Mouse (Mus musculus): ENCODE data around the gene Gm8094. TPM values are rescaled to one million over a fixed set of nuclear protein-coding genes. Genes with fewer than 3 reads are reported as not detected.

Gm8094 gene
- polyA plus RNA-seq, 1 experiment from 2014 or later, result not detected

Other genes starting within 250 kb of the Gm8094 start
- gene Gm21977, start 223.2 kb downstream of the Gm8094 start, polyA plus RNA-seq (2015; fragmentation: Nextera tagmentation; extraction: Ambion mirVana), result not detected in 2 replicates
- not detected in 2 replicates for gene Gm8082, start 83.0 kb downstream of the Gm8094 start, polyA plus RNA-seq (2015; fragmentation: Nextera tagmentation; extraction: Ambion mirVana)
- not detected in 2 replicates for gene Gm10376, start 61.0 kb downstream of the Gm8094 start, polyA plus RNA-seq (2015; fragmentation: Nextera tagmentation; extraction: Ambion mirVana)
- not detected in 2 replicates for gene Gm8104, start 24.0 kb upstream of the Gm8094 start, polyA plus RNA-seq (2015; fragmentation: Nextera tagmentation; extraction: Ambion mirVana)
- gene Gm7233, start 103.2 kb upstream of the Gm8094 start, polyA plus RNA-seq (2015; fragmentation: Nextera tagmentation; extraction: Ambion mirVana), result not detected in 2 replicates
- gene Gm8122, start 158.7 kb upstream of the Gm8094 start, polyA plus RNA-seq (2015; fragmentation: Nextera tagmentation; extraction: Ambion mirVana), result not detected in 2 replicates
- not detected in 2 replicates for gene Gm8126, start 182.0 kb upstream of the Gm8094 start, polyA plus RNA-seq (2015; fragmentation: Nextera tagmentation; extraction: Ambion mirVana)
- not detected in 2 replicates for gene Gm9732, start 198.4 kb upstream of the Gm8094 start, polyA plus RNA-seq (2015; fragmentation: Nextera tagmentation; extraction: Ambion mirVana)
- gene Gm8127, start 217.2 kb upstream of the Gm8094 start, polyA plus RNA-seq (2015; fragmentation: Nextera tagmentation; extraction: Ambion mirVana), result not detected in 2 replicates